Mouse (Mus musculus) stomach, embryonic 15.5 days (tissue): ENCODE measurements at regions not wholly inside any gene's neighbourhood (a gene's known extent, or its start where the extent isn't known, plus 50 kb on each side); places are given as distances from the start of the nearest gene placed in this dataset.

Source experiments
- ATAC-seq: fragments of 200-750 bp; cut with Nextera tagmentation; 2 replicates; pipeline ENCODE4 v1.8.0; 2017; ENCODE audit warnings: low read depth, moderate number of reproducible peaks, moderate TSS enrichment; ENCODE audit not compliant: insufficient read depth, low FRiP score
- H3K27ac ChIP-seq: fragments of 300-500 bp; sonication (generic); 2 replicates; pipeline ENCODE4 v1.5.1; 2015; ENCODE audit warnings: mild to moderate bottlenecking, inconsistent platforms
- H3K27me3 ChIP-seq: fragments of 300-500 bp; sonication (generic); replicated peaks from 2 replicates; pipeline ENCODE4 v1.6.1; 2015; ENCODE audit warnings: inconsistent platforms
- H3K36me3 ChIP-seq: fragments of 300-500 bp; sonication (generic); 2 replicates; pipeline ENCODE4 v1.6.1; 2015; ENCODE audit warnings: inconsistent platforms
- H3K4me1 ChIP-seq: fragments of 300-500 bp; sonication (generic); 2 replicates; pipeline ENCODE4 v1.6.1; 2015; ENCODE audit warnings: inconsistent platforms
- H3K4me2 ChIP-seq: fragments of 300-500 bp; sonication (generic); 2 replicates; pipeline ENCODE4 v1.6.1; 2015; ENCODE audit warnings: mild to moderate bottlenecking, inconsistent platforms
- H3K4me3 ChIP-seq: fragments of 300-500 bp; sonication (generic); replicated peaks from 2 replicates; pipeline ENCODE4 v1.5.1; 2015; ENCODE audit warnings: inconsistent platforms
- H3K9ac ChIP-seq: fragments of 300-500 bp; sonication (generic); 2 replicates; pipeline ENCODE4 v1.6.1; 2015; ENCODE audit warnings: inconsistent platforms
- H3K9me3 ChIP-seq: fragments of 300-500 bp; sonication (generic); 2 replicates; pipeline ENCODE4 v1.6.1; 2016; ENCODE audit warnings: inconsistent platforms
- WGBS: fragments of 180-500 bp; shearing (Covaris S2); methylation state at CpG from one replicate; pipeline ENCODE4 v1.1.7; 2015; 5-methylcytosine and 5-hydroxymethylcytosine counted together

GRCm38 (mm10) chr9:61755311-61755710, 159.0 kb downstream of the Rplp1 start:
- H3K9ac ChIP-seq: no peak overlapping the region
- ATAC-seq: no peak
- 0 out of 2 replicates have a peak, but pooled peaks cover 5% of the 10 kb centered on the region for H3K4me1 ChIP-seq
- H3K4me3 ChIP-seq: no peak overlapping the region
- 89% methylated on average over 3 of the region's 3 CpGs for WGBS
- no peaks in the 10 kb centered on the region for H3K9me3 ChIP-seq
- no peak overlapping the region for H3K4me2 ChIP-seq
- H3K27me3 ChIP-seq: 0 out of 2 replicates have a peak, but pooled peaks cover 2% of the 10 kb centered on the region
- no peak overlapping the region for H3K27ac ChIP-seq
- H3K36me3 ChIP-seq: no peaks in the 10 kb centered on the region

GRCm38 (mm10) chr9:61753795-61754194, 160.5 kb downstream of the Rplp1 start:
- no peaks in the 10 kb centered on the region for H3K9me3 ChIP-seq
- no peaks in the 10 kb centered on the region for H3K27me3 ChIP-seq
- H3K4me3 ChIP-seq: no peak overlapping the region
- peak; percentile 26; the same call in 1 of the 2 replicates for ATAC-seq
- no peak overlapping the region for H3K27ac ChIP-seq
- H3K9ac ChIP-seq: no peak overlapping the region
- 38% methylated on average over 8 of the region's 10 CpGs for WGBS
- H3K36me3 ChIP-seq: no peaks in the 10 kb centered on the region
- H3K4me2 ChIP-seq: 0 out of 2 replicates have a peak overlapping the region, but pooled peaks have one; percentile 14
- 0 out of 2 replicates have a peak, but pooled peaks cover 5% of the 10 kb centered on the region for H3K4me1 ChIP-seq

- Histone ChIP-seq H3K27ac (no peak overlapping the region), H3K9ac (no peak overlapping the region), H3K4me3 (no peak overlapping the region), H3K4me1 (0 out of 2 replicates have a peak, but pooled peaks cover 2% of the 10 kb centered on the region), H3K9me3 (no peaks in the 10 kb centered on the region), H3K4me2 (no peak overlapping the region), H3K27me3 (no peaks in the 10 kb centered on the region), H3K36me3 (no peaks in the 10 kb centered on the region)
- 85% methylated on average over 4 of the region's 4 CpGs for WGBS
- no peak for ATAC-seq
Measured at GRCm38 (mm10) chr9:61749201-61749600, 165.1 kb downstream of the Rplp1 start.

- Histone ChIP-seq H3K27ac (no peak overlapping the region), H3K4me2 (no peak overlapping the region), H3K4me1 (0 out of 2 replicates have a peak, but pooled peaks cover 2% of the 10 kb centered on the region), H3K36me3 (no peaks in the 10 kb centered on the region), H3K9ac (no peak overlapping the region), H3K9me3 (no peaks in the 10 kb centered on the region), H3K27me3 (no peaks in the 10 kb centered on the region), H3K4me3 (no peak overlapping the region)
- ATAC-seq: no peak
Measured at GRCm38 (mm10) chr9:61748416-61748815, 165.9 kb downstream of the Rplp1 start.

GRCm38 (mm10) chr9:61746401-61746800, 167.9 kb downstream of the Rplp1 start:
- no peak overlapping the region for H3K4me2 ChIP-seq
- no peaks in the 10 kb centered on the region for H3K9me3 ChIP-seq
- 0 out of 2 replicates have a peak, but pooled peaks cover 2% of the 10 kb centered on the region for H3K4me1 ChIP-seq
- no peak overlapping the region for H3K4me3 ChIP-seq
- H3K27ac ChIP-seq: no peak overlapping the region
- no peak overlapping the region for H3K9ac ChIP-seq
- no peak for ATAC-seq
- WGBS: 66% methylated on average over 6 of the region's 6 CpGs
- no peaks in the 10 kb centered on the region for H3K27me3 ChIP-seq
- no peaks in the 10 kb centered on the region for H3K36me3 ChIP-seq

- no peak overlapping the region for H3K4me2 ChIP-seq
- no peaks in the 10 kb centered on the region for H3K27me3 ChIP-seq
- H3K9ac ChIP-seq: no peak overlapping the region
- 41% methylated on average over 7 of the region's 7 CpGs for WGBS
- ATAC-seq: no peak
- H3K4me3 ChIP-seq: no peak overlapping the region
- H3K27ac ChIP-seq: no peak overlapping the region
- H3K36me3 ChIP-seq: no peaks in the 10 kb centered on the region
- H3K4me1 ChIP-seq: 0 out of 2 replicates have a peak, but pooled peaks cover 2% of the 10 kb centered on the region
- H3K9me3 ChIP-seq: no peaks in the 10 kb centered on the region
Measured at GRCm38 (mm10) chr9:61745301-61745801, 169.0 kb downstream of the Rplp1 start.

- no peak for ATAC-seq
- no peaks in the 10 kb centered on the region for H3K27me3 ChIP-seq
- WGBS: 60% methylated on average over 2 of the region's 2 CpGs
- H3K4me2 ChIP-seq: no peak overlapping the region
- no peak overlapping the region for H3K27ac ChIP-seq
- H3K4me3 ChIP-seq: no peak overlapping the region
- no peaks in the 10 kb centered on the region for H3K4me1 ChIP-seq
- no peaks in the 10 kb centered on the region for H3K9me3 ChIP-seq
- no peak overlapping the region for H3K9ac ChIP-seq
- no peaks in the 10 kb centered on the region for H3K36me3 ChIP-seq
Measured at GRCm38 (mm10) chr9:61733540-61733939, 180.8 kb downstream of the Rplp1 start.

GRCm38 (mm10) chr9:61732747-61733146, 181.6 kb downstream of the Rplp1 start:
- no peak overlapping the region for H3K4me2 ChIP-seq
- no peak overlapping the region for H3K4me3 ChIP-seq
- 59% methylated on average over 4 of the region's 4 CpGs for WGBS
- H3K27me3 ChIP-seq: no peaks in the 10 kb centered on the region
- 0 out of 2 replicates have a peak, but pooled peaks cover 3% of the 10 kb centered on the region for H3K4me1 ChIP-seq
- ATAC-seq: no peak
- no peaks in the 10 kb centered on the region for H3K36me3 ChIP-seq
- no peaks in the 10 kb centered on the region for H3K9me3 ChIP-seq
- no peak overlapping the region for H3K9ac ChIP-seq
- no peak overlapping the region for H3K27ac ChIP-seq

- no peaks in the 10 kb centered on the region for H3K27me3 ChIP-seq
- 55% methylated on average over 4 of the region's 4 CpGs for WGBS
- H3K36me3 ChIP-seq: no peaks in the 10 kb centered on the region
- no peak for ATAC-seq
- no peaks in the 10 kb centered on the region for H3K9me3 ChIP-seq
- H3K9ac ChIP-seq: no peak overlapping the region
- no peak overlapping the region for H3K27ac ChIP-seq
- no peak overlapping the region for H3K4me2 ChIP-seq
- no peak overlapping the region for H3K4me3 ChIP-seq
- H3K4me1 ChIP-seq: 0 out of 2 replicates have a peak, but pooled peaks cover 3% of the 10 kb centered on the region
Measured at GRCm38 (mm10) chr9:61728115-61728514, 186.2 kb downstream of the Rplp1 start.

GRCm38 (mm10) chr9:61727651-61728050, 186.7 kb downstream of the Rplp1 start:
- Histone ChIP-seq H3K9ac (no peak overlapping the region), H3K36me3 (no peaks in the 10 kb centered on the region), H3K27ac (no peak overlapping the region), H3K4me1 (0 out of 2 replicates have a peak, but pooled peaks cover 3% of the 10 kb centered on the region), H3K4me3 (no peak overlapping the region), H3K4me2 (no peak overlapping the region), H3K27me3 (no peaks in the 10 kb centered on the region), H3K9me3 (no peaks in the 10 kb centered on the region)
- 55% methylated on average over 10 of the region's 10 CpGs for WGBS
- ATAC-seq: no peak

GRCm38 (mm10) chr9:61724070-61724469, 190.3 kb downstream of the Rplp1 start:
- no peaks in the 10 kb centered on the region for H3K36me3 ChIP-seq
- no peak overlapping the region for H3K27ac ChIP-seq
- no peak overlapping the region for H3K4me2 ChIP-seq
- no peaks in the 10 kb centered on the region for H3K27me3 ChIP-seq
- WGBS: 89% methylated on average over 2 of the region's 2 CpGs
- H3K4me3 ChIP-seq: no peak overlapping the region
- no peak for ATAC-seq
- H3K9me3 ChIP-seq: no peaks in the 10 kb centered on the region
- H3K4me1 ChIP-seq: peaks cover 14% of the 10 kb centered on the region; the same call in 1 of the 2 replicates
- no peak overlapping the region for H3K9ac ChIP-seq

- Histone ChIP-seq H3K27me3 (no peaks in the 10 kb centered on the region), H3K4me3 (no peak overlapping the region), H3K4me2 (no peak overlapping the region), H3K9ac (no peak overlapping the region), H3K9me3 (no peaks in the 10 kb centered on the region), H3K4me1 (peaks cover 14% of the 10 kb centered on the region; the same call in 1 of the 2 replicates), H3K27ac (peak overlapping the region; percentile 67), H3K36me3 (no peaks in the 10 kb centered on the region)
- 34% methylated on average over 8 of the region's 8 CpGs for WGBS
- ATAC-seq: peak; percentile 56; the same call in 1 of the 2 replicates
Measured at GRCm38 (mm10) chr9:61723021-61723581, 191.2 kb downstream of the Rplp1 start.
